43 mouse cellular contexts compared by ENCODE assay signal in genomic region chr1:134136351-134136750, GRCm38 (mm10). TPM values are rescaled to one million over a fixed set of nuclear protein-coding genes. Genes with fewer than 3 reads are reported as not detected.
"Had no signal": no experiment of that assay in that cellular context is flagged by ENCODE, and none has a peak within 500 bp of the region (broad histone marks: within the 10 kb centered on the region; RNA-seq: fewer than 3 reads in every experiment).

No protein-coding gene starts in this region.

- H3K4me3 ChIP-seq: heart, embryonic 10.5 days; heart, embryonic 12.5 days; heart, embryonic 13.5 days; heart, embryonic 15.5 days; hindbrain, embryonic 10.5 days; hindbrain, embryonic 12.5 days; hindbrain, embryonic 13.5 days; hindbrain, embryonic 15.5 days; intestine, embryonic 15.5 days; kidney, embryonic 15.5 days; layer of hippocampus, adult 2 months had no signal

- H3K9me3 ChIP-seq: heart, embryonic 10.5 days; heart, embryonic 12.5 days; heart, embryonic 13.5 days; heart, embryonic 15.5 days; hindbrain, embryonic 10.5 days; hindbrain, embryonic 12.5 days; hindbrain, embryonic 13.5 days; hindbrain, embryonic 15.5 days; intestine, embryonic 15.5 days; kidney, embryonic 15.5 days had no signal

- H3K4me1 ChIP-seq: heart, embryonic 12.5 days; heart, embryonic 15.5 days; hindbrain, embryonic 12.5 days; hindbrain, embryonic 15.5 days; intestine, embryonic 15.5 days had no signal

- H3K27me3 ChIP-seq: heart, embryonic 15.5 days; hindbrain, embryonic 12.5 days; hindbrain, embryonic 15.5 days; intestine, embryonic 15.5 days; kidney, embryonic 15.5 days had no signal

- H3K27ac ChIP-seq: heart, embryonic 10.5 days; heart, embryonic 13.5 days; heart, embryonic 15.5 days; hindbrain, embryonic 10.5 days; hindbrain, embryonic 12.5 days; hindbrain, embryonic 13.5 days; hindbrain, embryonic 14.5 days; hindbrain, embryonic 15.5 days; hindbrain, postnatal 0 days; intestine, embryonic 15.5 days; kidney, embryonic 15.5 days; kidney, postnatal 0 days; layer of hippocampus, adult 2 months had no signal

- ATAC-seq: hindbrain, embryonic 16.5 days; hindbrain, postnatal 0 days; inflammation-experienced regulatory T-cells, adult 6 months; intestine, embryonic 15.5 days; intestine, embryonic 16.5 days; intestine, postnatal 0 days had no signal

- H3K36me3 ChIP-seq: heart, embryonic 10.5 days; heart, embryonic 12.5 days; heart, embryonic 13.5 days; heart, embryonic 15.5 days; hindbrain, embryonic 10.5 days; hindbrain, embryonic 12.5 days; hindbrain, embryonic 13.5 days; hindbrain, embryonic 15.5 days; intestine, embryonic 15.5 days; kidney, embryonic 15.5 days had no signal

- H3K9ac ChIP-seq: heart, embryonic 12.5 days; heart, embryonic 13.5 days; heart, embryonic 15.5 days; hindbrain, embryonic 12.5 days; hindbrain, embryonic 13.5 days; hindbrain, embryonic 14.5 days; hindbrain, embryonic 15.5 days; intestine, embryonic 15.5 days; kidney, embryonic 15.5 days had no signal

- DNase-seq: heart, postnatal 10 days; heart, postnatal 14 days; heart, postnatal 36 days; heart, postnatal 4 days; kidney, adult 11 months; kidney, adult 18-20 months; kidney, adult 2 months; kidney, adult 8-10 months; kidney, adult 9 months; kidney, postnatal 10 days; kidney, postnatal 14 days; kidney, postnatal 25 days; kidney, postnatal 36 days; kidney, postnatal 4 days; layer of hippocampus, adult 9-11 months; layer of hippocampus, postnatal 36 days had no signal

- H3K4me2 ChIP-seq: heart, embryonic 11.5 days; heart, embryonic 12.5 days; heart, embryonic 13.5 days; heart, embryonic 15.5 days; hindbrain, embryonic 12.5 days; hindbrain, embryonic 13.5 days; hindbrain, embryonic 14.5 days; hindbrain, embryonic 15.5 days; intestine, embryonic 15.5 days; kidney, embryonic 15.5 days had no signal

RNA-seq across cellular contexts. Expression of gene Chit1, which starts 25.3 kb away (rescaled TPM):
- total RNA-seq: heart, postnatal 10 days; heart, postnatal 14 days; heart, postnatal 25 days; heart, postnatal 36 days; heart, postnatal 4 days; hematopoietic stem cell, adult 5-6 weeks; hindbrain, postnatal 0 days; layer of hippocampus, postnatal 36 days; left cerebral cortex, adult 18-20 months had no signal
- polyA plus RNA-seq: hindbrain, embryonic 10.5 days; hindbrain, embryonic 11.5 days; hindbrain, embryonic 12.5 days; inflammation-experienced regulatory T-cells, adult 6 months; intestine, embryonic 14.5 days; intestine, embryonic 15.5 days; intestine, embryonic 16.5 days; intestine, postnatal 0 days; kidney, adult 2 months; large intestine, adult 2 months had no signal

RNA-seq across cellular contexts. Expression of gene Mybph, which starts 56.9 kb away (rescaled TPM):
- total RNA-seq: heart, postnatal 14 days; heart, postnatal 25 days; heart, postnatal 36 days; heart, postnatal 4 days; hematopoietic stem cell, adult 5-6 weeks; hindbrain, postnatal 0 days; layer of hippocampus, adult 18-20 months; layer of hippocampus, adult 2 months; layer of hippocampus, postnatal 10 days had no signal
- polyA plus RNA-seq: inflammation-experienced regulatory T-cells, adult 6 months; intestine, embryonic 14.5 days; intestine, postnatal 0 days had no signal
